Mouse (Mus musculus): ENCODE measurements around the gene Pakap.
A peak's percentile ranks its signal among the peaks of the same experiment; 100 is the strongest.

Gene Pakap

DNA sequence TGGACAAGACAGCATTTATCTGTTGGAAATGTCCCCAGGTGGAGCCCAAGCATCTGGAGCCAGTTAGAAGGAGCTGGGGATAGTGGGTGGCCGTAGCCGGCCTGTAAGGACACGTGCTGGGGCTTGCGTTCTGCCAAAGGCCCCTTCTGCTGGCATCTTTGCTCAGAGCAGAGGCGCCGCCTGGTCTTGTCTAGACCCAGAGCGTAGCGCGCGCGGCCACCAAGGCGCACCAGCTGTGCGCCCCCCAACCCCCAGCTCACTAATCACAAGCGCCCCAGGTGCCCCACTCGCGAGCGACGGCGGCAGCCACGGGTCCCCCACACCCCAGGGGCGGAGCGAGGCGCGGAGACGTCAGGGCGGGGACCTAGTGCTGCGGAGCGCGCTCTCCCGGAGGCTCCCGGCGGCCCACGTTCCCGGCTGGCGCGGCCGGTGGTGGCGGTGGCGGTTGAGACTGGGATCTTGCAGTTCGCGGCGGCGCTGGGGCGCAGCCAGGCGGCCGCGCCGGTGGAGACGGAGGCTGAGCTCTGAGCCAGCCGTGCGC lies at the start of gene Pakap:
Gene Pakap, plus strand, starts transcription at position 514 of the 541 bp plus-strand sequence.
- DNase-seq (ENCODE audit: low read depth): no peak

DNA sequence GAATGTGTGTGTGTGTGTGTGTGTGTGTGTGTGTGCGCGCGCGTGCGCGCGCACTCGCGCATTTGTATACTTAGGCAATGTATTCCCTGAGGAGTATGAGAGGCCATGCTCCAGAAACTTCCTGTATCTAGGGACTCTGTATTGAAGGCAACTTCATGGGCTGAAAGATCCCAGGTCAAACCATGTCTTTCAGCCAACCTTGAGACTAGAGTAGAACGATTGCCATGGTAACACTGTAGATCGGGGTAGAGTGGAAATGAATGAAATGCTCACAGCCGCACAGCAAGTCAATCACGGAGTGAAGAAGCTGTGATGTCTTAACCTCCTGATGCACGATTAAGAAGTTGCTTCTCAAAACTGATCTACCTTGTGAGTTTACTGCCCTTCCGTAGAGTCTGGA lies 44.5 kb upstream of the Pakap start:
- DNase-seq (ENCODE audit: low read depth): no peak

DNA sequence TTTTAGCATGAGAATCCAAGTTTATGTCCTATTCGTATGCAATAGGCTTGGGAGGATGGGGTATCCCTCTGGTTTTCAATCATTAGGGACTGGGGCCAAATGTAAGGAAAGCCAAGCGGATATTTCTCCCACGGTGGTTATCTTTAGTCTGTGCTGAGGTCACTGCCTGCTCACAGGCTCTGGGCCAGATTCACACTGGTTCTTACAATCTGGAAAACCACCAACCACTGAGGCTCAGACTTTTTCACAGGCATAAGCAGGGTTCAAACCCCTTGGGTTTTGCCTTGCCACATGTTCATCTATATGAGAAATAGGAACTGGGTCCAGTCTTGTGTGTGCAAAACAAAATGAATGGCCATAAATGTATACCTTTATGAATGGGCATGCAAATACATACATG lies 43.5 kb upstream of the Pakap start:
- DNase-seq (ENCODE audit: low read depth): no peak

DNA sequence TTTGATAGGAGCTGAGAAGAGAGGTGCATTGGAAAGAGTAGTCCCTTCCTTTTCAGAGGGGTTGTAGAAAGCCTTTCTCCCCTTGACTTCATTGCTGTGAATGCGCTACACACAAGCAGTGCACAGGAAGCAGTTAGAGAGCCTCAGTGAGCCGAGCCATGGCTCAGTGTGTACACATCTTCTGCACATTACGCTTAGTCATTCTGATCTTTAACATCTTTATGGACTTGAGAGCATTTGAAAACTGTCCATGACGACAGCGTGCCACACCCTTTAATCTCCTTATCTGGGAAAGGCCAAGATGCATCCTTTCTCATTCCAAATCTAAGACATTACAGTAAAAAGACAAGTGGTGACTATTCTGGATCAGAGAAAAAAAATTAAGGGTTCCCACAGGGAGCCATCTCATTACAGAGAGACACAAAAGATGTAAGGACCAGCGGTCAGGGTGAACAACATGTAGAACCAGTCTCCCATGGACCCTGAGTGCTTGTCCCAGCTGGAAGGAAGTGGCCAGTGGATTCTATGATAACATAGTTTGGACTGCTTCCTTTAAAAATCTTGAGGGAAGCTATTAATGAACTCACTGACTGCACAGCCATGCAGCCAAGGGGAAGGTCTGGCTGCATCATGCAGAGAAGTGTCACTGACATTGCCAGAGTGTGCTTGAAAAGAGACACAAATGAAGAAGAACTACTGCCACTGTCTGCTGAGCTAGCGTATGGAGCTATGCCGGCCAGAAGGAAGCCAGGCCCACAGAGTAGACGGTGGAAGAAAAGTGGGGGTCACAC lies 42.6 kb upstream of the Pakap start:
- no peak for DNase-seq (ENCODE audit: low read depth)

DNA sequence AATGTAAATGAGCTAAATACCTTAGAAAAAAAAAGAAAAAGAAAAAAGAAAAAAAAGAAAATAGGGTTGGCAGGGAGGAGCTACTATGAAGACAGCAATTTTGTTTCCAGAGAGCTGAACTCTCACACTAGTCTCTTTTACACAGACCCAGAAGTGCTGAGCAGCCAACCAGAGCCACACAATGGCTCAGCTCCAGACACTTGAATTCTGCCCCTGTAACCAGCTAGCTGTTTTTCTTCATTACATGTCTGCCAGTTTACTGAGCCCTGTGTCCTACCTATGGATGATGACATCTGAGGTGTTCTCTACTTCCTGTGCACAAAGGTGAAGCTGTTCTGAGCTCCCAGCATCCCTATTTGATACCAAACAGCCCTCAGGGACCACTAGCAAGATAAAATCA lies 39.7 kb upstream of the Pakap start:
- no peak for DNase-seq (ENCODE audit: low read depth)

DNA sequence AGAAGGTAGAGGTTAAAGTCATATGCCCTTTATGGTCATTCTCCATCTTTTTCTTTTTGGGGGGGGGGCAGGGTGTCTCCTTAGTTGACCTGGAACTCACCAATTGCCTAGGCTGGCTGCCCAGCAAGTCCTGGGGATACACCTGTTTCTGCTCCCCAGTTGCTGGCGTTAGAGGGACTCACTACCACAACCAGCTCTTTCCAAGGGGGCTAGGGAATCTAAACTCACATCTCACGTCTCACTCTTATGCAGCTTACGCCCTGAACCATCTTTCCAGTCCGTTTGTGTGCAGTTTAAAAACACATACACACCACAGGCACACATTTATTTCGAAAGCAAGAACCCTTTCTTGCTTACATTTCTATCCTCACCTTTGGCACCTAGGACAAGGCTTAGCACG lies 34.3 kb upstream of the Pakap start:
- no peak for DNase-seq (ENCODE audit: low read depth)

DNA sequence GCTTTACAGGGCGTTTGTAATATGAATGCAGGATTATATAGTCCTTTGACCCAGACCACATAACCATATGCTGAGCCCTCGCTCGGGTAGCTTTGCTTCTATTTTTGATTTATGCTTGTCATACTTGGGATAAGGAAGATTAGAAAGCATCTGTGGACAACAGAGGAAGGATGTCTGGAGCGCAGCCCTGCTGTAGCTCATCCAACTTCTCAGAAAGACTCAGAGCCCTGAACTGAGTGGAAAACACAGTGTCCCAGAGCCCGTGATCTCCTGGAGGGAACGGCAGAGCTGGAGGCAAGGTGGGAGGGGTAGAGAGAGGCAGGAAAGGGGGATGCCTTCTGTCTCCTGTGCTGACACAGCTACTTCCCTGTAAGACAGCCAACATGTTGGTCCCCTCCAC lies 33.7 kb upstream of the Pakap start:
- DNase-seq (ENCODE audit: low read depth): no peak

DNA sequence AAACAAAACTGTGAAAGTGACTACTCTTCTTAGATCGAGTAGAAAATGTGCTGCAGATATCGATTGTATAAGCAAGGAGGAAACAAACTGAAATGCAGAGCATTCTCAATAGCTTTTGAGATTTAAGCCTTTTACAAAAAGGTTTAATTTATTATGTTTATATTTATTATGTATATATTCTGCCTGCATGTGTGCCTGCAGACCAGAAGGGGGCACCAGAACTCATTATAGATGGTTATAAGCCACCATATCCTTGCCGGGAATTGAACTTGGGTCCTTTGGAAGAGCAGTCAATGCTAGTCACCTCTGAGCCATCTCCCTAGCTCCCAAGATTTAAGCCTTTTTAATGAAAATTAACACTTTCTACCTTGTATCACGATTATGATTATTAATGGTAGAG lies 32.9 kb upstream of the Pakap start:
- peak; percentile 14 for DNase-seq (ENCODE audit: low read depth)

DNA sequence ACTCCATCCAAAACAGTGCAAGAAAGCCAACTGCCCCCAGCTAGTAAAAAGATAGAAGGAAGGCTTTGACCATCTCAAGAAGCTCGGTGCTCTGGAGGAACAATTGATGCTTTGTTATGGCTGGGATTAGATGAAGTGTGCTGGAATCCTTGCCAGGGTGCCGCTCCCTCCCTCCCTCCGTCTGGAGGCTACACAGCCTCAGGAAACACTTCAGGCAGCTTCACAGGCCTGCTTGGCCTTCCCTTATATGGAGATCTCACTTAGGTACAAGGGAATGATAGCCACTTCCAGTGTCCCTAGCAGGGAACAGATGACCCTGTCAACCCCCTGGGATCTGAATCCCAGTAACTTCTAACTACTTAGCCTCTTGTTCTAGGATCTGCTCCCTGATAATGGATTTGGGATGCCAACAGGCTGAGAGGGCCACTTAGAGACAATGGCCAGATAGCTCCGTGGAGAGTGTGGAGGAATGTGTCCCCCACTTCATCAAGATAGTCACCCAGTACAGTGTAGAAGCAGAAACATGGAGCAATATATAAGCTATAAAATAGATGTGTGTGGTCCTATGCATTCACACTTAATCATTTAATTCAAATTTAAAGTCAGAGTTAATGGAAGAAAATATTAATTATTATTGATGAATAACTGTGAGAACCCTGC lies 29.8 kb upstream of the Pakap start:
- no peak for DNase-seq (ENCODE audit: low read depth)

DNA sequence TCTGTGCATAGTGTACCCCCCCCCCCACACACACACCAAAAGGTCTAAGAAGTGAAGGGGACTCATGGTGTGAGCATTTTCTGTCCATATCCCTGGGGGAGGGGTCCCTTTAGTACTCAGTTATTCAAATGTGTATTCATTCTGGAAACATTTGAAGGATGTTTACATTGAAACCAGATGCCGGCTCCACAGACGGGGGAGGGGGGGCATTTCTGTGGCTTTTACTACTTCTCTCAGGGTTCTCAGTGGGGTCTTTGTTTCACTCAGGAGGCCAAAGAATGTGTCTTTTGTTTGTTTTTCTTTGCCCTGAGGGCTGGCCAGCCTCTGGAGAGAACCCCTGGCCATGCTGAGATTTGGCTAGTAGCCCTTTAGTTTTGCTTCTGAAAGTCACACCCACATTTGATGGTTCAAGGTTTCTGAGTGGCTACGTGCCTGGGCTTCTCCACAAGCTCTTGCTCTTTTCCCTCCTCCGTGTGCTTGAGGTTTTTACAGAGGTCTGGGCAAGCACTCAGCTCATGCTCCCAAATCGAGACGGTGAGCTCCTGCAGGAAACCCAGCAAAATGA lies 24.2 kb upstream of the Pakap start:
- DNase-seq (ENCODE audit: low read depth): no peak

DNA sequence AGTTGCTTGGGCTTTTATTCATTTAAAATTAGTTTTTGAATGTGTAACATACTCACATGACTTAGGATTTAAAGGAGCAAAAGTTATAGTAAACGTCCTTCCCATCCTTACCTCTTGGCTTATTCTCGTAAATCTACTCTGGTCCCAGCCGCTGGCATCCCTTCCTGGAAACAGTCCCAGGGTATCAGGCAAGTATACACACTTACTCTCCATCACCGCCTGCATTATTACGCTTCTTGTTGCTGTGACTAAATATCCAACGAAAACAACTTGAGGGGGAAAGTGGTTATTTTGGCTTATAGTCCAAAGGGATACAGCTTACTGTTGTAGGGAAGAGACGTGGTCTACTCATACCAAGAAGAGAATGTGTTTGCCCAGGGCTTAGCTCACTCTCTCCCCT lies 20.2 kb upstream of the Pakap start:
- no peak for DNase-seq (ENCODE audit: low read depth)

DNA sequence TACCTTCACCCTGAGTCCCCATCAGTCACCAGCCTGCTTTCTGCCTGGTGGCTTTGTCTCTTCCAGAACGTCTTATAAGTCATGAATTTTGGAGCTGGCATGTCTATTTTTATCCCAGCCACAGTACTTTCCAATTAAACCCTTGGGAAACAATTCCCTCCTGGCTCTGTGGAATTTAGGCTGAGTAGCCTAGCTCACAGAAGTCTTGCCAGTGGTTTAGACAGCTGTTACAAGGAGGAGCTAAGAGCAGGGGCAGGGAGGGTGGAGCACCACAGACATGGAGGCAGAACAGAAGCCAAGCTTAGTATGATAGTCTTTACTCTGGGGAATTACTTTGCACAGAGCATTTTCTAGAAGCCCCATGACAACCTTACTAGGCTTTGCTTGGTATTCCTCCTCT lies 17.8 kb upstream of the Pakap start:
- DNase-seq (ENCODE audit: low read depth): no peak

DNA sequence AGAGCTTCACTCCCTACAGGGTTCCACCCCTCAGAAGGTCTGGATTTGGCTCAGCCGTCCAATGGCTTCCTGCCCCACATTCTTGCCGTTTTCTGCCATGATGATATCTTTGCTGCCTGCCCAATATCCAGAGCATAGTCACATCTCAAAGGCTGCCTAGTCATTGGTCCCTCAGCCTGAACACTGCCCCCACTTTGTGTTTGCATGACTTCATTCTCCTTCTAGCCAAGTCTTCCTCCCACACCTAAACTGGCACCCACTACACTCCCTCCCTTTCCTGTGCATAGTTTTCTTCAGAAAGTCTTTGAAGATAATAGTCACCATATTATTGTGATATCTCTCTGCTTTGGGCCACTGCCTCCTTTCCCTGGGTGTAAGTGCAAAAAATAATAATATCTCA lies 10.9 kb upstream of the Pakap start:
- DNase-seq (ENCODE audit: low read depth): no peak

DNA sequence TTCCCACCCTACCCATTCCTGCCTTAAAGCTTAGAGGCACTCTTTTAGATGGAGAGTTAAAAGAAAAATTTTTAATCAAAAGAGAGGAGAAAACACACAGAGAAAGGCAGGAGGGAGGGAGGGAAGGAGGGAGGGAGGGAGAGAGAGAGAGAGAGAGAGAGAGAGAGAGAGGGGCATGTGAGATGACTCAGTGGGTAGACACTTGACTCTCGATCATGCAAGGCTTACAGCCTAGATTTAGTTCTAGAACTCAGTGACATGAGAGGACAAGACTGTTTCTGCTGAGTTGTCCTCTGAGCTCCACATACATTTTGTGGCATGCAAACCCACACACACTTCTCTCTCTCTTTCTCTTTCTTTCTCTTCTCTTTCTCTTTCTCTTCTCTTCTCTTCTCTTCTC lies 8.5 kb upstream of the Pakap start:
- DNase-seq (ENCODE audit: low read depth): no peak

DNA sequence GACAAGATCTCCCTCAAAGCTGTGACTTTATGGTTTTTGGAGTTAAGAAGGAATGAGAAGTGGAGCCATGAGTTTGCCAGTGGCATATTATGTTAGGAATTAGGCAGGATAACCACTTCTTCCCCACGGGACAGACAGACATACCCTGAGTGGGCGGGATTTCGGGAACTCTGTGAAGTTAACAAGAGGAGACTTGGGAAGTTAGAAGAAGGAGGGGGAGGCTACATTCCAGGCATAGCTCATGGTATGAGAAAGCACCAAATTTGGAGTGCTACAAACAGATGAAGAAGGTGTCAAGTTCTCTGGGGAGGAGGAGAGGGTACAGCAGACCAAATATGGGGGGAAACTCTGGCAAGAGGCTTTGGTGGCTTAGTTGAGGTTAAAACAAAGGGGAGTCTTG lies 8.0 kb upstream of the Pakap start:
- no peak for DNase-seq (ENCODE audit: low read depth)

DNA sequence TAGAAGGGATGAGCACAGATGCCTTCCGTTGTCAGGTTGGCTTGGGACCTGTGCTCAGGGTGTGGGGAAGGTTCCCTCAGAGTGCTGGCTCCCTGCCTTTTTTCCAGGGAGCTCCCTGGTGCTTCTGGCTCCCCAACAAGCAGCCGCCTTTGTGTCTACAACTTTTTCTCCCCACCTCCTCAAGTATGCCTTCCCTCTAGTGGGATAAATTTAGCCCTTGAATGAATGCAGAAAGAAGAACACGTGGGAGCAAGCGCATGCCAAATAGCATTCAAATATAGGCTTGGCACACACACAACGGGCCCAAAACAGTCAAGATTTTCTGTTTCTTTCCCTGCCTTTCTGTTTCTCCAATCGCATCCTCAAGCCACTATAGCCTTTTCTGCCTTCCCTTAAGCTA lies 6.9 kb upstream of the Pakap start:
- DNase-seq (ENCODE audit: low read depth): no peak

DNA sequence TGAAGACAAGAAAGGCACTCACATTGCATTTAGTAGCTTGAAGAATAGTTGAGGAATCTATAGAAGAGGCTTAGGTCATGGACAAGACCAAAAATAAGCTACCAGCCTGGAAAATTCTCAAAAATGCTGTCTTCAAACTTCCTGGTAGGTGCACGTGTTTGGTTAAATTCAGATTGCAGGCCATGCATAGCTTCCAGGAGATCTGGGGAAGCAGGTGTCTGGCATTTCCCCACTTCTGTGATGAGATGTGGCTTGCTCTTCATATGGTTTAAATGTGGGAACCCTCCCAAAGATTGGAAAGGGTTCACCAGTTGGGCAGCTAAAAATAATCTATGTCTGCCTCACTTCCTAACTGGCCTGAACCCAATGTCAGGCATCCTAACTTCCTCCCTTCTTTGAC lies 2.7 kb upstream of the Pakap start:
- no peak for DNase-seq (ENCODE audit: low read depth)

DNA sequence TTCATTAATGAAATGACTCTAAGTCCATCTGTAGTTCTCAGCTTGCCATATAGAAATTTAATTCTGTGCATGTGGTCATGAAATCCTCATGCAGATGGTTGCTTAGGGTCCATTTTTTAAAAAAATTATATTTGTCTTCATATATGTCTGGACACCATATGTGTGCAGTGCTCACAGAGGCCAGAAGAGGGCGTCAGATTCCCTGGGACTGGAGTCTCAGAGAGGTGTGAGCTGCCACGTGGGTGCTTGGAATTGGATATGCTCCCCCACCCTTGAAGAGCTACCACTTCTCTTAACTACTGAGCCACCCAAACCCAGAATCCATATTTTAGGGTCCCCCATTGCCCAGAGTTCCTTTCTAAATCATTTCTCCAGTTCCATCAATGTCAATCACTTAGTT lies 2.2 kb upstream of the Pakap start:
- no peak for DNase-seq (ENCODE audit: low read depth)

DNA sequence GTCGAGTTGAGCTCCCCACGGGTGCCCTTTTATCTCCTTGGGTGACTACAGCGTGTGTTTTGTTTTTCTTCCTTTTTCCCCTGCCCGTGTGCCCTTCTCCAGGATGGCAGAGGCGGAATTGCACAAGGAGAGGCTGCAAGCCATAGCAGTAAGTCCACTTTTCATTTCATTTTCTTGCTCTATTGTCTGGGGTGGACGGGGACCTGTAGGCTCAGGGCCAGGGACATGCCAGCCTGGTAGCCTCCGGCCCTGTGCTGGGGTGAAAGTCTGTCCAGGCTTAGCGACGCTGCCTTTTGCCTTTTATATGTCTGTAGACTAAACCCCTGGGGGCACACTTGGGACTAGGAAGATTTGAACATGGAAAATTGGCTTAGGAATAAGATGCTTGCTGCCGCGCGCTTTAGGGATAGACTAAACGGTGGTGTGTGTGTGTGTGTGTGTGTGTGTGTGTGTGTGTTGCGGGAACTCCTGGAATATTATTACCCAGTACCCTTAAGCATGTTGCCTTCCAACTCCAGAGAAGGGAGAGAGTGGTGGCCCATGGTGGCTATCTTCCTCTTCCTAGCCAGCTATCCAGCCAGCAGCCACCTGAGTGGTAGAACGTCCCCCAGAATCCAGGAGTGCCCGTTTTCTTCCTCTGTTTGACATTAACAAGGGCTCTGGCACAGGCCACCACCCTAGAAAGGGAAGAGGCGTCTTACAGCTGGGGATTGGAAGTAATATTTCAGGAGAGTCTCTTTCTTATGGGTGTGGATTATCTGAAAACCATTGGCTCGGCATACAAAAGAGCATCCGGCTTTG lies 489 bp downstream of the Pakap start:
- no peak for DNase-seq (ENCODE audit: low read depth)

DNA sequence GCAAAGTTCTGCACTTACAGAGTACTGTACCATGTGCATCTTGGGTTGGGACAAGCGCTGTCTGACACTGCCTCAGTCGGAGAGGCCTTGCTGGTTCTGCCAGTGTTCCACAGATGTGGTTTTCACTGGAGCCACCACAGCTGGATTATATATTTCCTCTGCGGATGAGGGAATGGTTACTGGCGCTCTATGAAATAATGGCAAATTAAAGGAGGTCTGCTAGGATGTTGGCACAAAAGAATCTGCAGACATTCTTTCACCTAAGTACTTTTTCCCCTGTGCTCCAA lies 1.0 kb downstream of the Pakap start:
- no peak for DNase-seq (ENCODE audit: low read depth)

DNA sequence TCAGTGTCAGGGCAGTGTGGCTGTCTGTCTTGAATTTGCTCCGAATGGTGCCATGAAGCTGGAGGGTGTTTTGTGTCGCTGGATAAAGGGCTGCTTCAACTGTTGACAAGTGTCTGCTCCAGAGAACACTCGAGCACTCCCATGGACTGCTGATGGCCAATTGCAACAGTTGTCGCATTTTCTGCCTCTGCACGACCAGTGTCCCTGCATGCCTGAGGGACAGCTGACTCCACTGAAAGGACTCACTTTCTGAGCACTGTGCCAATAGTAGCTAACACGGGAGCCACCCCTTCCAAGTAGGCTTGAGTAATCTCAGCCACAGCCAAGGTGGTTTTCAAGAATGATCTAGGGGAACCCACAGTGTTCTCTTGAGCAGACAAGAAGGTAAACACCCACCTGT lies 1.7 kb downstream of the Pakap start:
- no peak for DNase-seq (ENCODE audit: low read depth)

DNA sequence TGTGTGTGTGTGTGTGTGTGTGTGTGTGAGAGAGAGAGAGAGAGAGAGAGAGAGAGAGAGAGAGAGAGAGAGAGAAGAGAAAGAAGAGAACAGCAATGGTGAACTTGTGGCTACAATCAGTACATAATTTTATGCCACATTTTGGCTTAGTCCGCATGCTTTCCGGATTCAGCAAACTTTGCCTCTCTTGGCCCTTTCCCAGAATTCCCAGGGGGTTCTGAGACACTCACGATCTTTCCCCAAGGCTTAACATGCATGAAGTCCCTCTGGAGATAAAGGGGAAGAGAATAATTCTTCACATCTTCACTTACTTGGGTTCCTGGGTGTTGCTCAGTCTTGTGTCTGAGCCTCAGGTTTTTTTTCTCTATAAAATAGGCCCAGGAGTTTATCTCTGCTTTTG lies 2.2 kb downstream of the Pakap start:
- DNase-seq (ENCODE audit: low read depth): no peak

DNA sequence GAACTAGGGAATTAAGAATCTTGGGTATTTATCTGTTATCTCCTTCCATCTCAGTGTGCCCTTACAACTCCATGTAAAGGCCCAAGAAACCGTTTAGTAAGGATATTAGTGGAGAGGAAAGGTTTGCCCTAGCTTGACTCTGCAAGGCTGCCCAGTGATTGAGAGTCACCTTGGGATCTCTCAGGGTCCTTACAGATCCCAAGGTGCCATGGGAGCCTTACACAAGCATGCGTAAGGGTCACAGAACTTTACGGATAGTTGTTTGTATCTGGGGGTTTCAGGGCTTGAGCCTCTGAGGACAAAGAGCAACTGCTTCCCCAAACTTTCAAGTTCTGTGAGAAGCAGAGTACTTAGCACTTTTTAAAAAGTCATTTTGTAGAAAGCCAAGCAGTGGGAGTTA lies 6.2 kb downstream of the Pakap start:
- no peak for DNase-seq (ENCODE audit: low read depth)
